Mouse (Mus musculus): ENCODE results near the gene Ssbp4.

- TF ChIP-seq CTCF (IDR thresholded peaks at IDR 0.05; ENCODE audit: low read depth, low read length): no peak
- no peak for TF ChIP-seq POLR2A (IDR thresholded peaks at IDR 0.05; ENCODE audit: borderline replicate concordance, low read depth, low read length)
Measured at GRCm38 (mm10) chr8:70591569-70591968, 17.1 kb downstream of the Ssbp4 start.
